Mouse (Mus musculus) liver, adult (tissue): ENCODE results near the gene Arhgap15.

Experiments used
- GATA4 ChIP-seq: IDR thresholded peaks from 2 replicates; pipeline ENCODE4 v1.6.1; 2014; ENCODE audit warnings: mild to moderate bottlenecking, low read length; ENCODE audit not compliant: insufficient replicate concordance

Arhgap15 gene

DNA sequence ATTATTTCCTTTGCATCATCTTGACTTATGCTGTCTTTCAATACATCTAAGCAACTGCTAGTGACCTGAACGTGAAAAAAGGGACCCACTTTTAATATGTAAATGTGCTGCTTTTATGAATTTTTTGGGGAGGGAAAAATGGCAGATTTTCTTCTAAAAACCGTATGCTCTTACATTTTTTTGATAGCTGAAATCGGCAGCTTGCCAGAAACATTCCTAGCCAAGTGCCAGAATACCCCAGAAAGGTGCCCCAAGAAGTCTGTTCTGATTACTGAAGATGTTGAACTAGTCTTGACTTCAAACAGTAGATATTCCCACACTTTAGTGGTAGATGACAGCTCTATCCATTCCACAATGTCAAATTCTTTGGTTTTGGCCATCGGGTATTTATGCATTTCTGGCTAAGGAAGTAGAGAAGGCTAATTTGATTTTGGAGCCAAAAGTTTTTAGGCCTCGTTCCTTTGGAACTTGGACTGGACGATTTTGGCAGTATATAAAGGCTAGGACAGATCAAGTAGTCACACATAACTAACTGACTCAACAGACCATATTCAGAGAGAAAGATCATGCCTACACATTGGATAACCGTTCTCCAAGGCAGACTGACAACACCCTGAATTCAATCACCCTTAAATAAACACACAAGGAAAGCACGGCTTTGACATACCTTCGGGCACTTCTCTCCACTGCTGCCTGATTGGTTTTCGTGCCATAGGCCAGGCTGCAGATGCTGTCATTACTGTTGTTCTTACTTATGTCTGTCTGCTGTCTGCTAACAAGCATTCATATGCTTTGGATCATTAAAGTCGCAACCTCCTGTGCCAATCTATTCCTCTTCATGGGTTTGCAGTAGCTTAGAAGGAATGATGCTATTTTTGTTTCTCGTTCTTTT is 67.5 kb downstream of the Arhgap15 start:
- no peak for TF ChIP-seq GATA4

GRCm38 (mm10) chr2:43816788-43817581 is 68.4 kb downstream of the Arhgap15 start:
- TF ChIP-seq GATA4, result no peak

DNA sequence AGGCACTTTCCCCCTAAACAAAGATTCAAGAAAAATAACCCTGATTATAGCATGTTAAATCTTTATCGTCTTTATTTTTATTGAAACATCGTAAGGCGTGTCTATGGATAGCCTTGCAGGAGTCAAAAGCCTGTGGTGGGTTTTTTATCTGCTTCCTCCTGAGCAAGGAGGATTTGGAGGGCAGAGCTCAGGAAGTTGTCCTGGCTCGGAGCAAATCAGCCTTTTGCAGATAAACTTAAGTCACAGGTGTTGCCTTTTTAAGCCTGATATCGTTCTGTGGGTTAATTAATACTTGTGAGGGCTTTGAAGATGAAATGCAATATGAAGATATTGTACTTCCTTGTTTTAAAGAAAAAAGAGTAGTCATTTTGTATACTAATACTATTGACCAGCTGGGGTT is 87.3 kb downstream of the Arhgap15 start:
- TF ChIP-seq GATA4, result no peak

DNA sequence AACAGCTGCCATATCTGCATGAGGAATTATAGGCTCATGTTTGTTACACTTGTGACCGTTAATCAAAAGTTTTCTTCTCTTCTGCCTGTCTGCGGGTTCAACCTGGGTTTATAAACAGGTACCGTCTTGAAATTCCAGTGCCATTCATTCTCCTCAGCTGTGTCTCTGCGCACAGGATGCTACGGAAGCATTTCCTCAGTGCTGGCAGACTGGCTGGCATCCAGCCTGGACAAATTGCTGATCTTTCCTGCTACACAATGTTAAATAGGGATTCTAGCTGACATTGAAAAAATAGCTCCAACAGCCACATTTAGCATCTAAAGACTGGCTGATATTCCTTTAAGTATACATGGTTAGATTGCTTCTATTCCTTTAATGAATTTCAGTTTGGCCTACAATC is 93.0 kb downstream of the Arhgap15 start:
- TF ChIP-seq GATA4, result no peak

DNA sequence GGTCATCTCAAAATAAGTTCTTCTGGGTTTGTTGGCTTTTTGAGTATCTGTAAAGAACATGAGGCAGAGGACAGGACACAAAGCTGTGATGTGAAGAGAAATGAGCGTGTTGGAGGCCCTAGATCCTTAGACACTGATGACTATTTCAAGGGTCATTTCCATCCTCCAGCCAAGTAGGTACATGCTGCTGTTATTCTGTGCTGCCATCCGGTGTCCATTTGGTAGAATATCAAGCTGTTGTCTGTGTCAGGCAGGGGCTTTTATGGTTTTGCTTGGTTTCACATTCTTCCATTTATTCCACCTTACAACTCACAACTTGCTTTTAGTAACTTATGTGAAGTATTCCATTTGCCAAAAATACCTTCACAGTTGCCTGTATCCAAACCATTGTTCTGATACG is 102.6 kb downstream of the Arhgap15 start:
- TF ChIP-seq GATA4, result no peak

DNA sequence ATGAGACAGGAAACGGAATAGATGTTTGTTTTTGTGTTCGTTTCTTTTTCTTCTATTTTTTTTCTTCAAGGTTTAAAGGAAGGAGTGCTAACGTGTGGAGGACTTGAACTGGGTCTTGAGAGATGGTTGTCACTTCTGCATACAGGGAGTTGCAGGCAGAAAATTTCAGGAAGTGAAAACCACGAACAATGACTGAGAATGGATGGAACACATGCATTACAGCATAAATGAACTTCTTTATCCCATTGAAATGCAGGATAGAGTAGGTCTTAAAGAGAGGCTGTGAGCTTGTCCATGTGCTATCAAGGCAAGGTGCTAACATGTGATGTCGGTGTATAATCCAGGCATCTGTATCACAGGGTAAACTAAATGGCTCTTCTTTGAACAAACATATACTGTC is 114.1 kb downstream of the Arhgap15 start:
- no peak for TF ChIP-seq GATA4

GRCm38 (mm10) chr2:43902403-43902973 is 153.9 kb downstream of the Arhgap15 start:
- TF ChIP-seq GATA4, result no peak

DNA sequence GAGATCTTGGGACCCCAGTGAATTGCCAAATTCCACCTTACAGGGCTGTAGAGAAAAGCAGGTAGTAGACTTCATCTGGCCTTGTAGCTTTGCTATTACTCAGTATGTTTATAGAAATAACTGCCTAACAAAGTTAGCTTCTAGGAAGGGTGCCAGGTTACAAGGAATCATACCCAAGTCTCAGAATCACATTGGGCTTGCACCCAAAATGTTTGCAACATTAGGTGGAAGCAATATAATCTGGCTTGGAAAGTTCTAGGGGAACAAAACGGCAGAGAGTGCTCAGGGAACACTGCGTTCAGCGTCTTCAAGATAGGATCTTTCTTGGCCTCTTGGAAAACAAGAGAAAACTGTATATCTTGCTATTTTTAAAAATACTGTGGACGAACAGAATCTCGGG is 158.9 kb downstream of the Arhgap15 start:
- TF ChIP-seq GATA4, result no peak

DNA sequence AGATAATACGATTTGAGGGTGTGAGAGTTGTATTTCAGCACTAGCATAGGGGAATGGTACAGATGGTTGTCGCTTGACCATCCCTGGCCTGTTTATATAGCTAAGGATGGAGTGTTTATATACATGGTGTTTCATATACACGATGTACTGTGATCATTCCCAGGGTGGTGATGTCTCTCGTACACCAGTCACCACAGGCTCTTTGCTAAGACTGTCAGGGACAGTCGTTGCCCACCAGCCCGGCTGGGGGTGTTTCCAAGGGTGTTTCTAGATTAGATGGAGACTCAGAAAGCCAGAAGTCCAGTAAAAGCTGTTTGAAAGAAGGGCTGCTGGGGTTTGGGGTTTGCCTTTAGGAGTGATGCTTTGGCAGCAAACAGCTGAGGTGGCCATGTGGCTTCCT is 165.5 kb downstream of the Arhgap15 start:
- TF ChIP-seq GATA4, result no peak

GRCm38 (mm10) chr2:43923863-43924340 is 175.3 kb downstream of the Arhgap15 start:
- TF ChIP-seq GATA4, result no peak

GRCm38 (mm10) chr2:43931687-43932086 is 183.1 kb downstream of the Arhgap15 start:
- no peak for TF ChIP-seq GATA4

GRCm38 (mm10) chr2:43939196-43939595 is 190.6 kb downstream of the Arhgap15 start:
- no peak for TF ChIP-seq GATA4

DNA sequence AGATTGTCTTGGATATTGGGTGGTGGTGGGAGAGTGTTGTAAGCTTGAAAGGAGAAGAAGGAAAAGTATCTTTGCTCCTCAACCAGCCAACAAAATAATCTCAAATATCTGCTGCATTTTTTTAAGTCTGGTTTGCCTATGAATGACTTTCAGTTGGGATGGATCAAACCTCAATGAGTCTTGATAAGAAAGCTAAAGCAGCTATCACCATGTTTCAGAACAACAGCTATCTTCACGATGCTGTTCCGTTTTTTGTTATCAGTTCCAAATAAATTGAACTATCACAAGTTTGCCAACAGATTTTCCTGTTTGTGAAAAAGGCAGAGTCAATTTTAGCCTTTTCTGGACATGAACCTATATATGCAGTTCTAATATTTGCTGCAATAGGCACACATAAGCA is 197.1 kb downstream of the Arhgap15 start:
- TF ChIP-seq GATA4, result no peak

- TF ChIP-seq GATA4, result no peak
Measured at GRCm38 (mm10) chr2:43949775-43950492, 201.3 kb downstream of the Arhgap15 start.

DNA sequence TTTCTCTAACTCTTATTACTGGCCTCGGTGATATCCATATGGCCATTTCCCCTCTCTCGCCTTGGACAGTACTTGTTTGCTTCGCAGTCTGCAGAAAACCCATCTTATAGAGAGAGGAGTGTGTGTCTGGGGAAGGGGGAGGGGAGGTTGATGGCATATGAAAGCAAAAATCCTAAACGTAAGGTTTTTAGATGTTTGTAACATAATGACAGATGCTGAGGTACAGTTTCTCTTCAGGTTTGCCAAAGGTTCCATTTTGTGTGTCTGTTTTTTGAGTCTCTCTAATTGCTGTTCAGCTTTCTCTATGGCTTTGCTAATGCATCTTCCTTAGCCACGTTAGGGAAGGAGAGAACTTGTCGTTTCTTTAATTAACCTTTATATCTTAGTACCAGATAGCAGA is 202.1 kb downstream of the Arhgap15 start:
- TF ChIP-seq GATA4, result no peak
